Mouse (Mus musculus) forebrain, embryonic 13.5 days (tissue): ENCODE measurements at regions not wholly inside any gene's neighbourhood (a gene's known extent, or its start where the extent isn't known, plus 50 kb on each side); places are given as distances from the start of the nearest gene placed in this dataset.
A peak's percentile ranks its signal among the peaks of the same experiment; 100 is the strongest.
"Not testable (repeated sequence)": the region's sequence is repeated elsewhere in the genome, so short reads cannot be mapped to it uniquely, and the experiment has no call there.

Experiments used
- ATAC-seq: fragments of 200-750 bp; cut with Nextera tagmentation; 2 replicates; pipeline ENCODE4 v1.8.0; 2017
- H3K27ac ChIP-seq: fragments of 300-500 bp; sonication (generic); 2 replicates; pipeline ENCODE4 v1.5.1; 2015; ENCODE audit warnings: inconsistent platforms, mild to moderate bottlenecking, moderate library complexity
- H3K27me3 ChIP-seq: fragments of 300-500 bp; sonication (generic); 2 replicates; pipeline ENCODE4 v1.6.1; 2015; ENCODE audit warnings: mild to moderate bottlenecking, inconsistent platforms
- H3K36me3 ChIP-seq: fragments of 300-500 bp; sonication (generic); 2 replicates; pipeline ENCODE4 v1.6.1; 2015; ENCODE audit warnings: mild to moderate bottlenecking, inconsistent platforms; ENCODE audit not compliant: poor library complexity, severe bottlenecking
- H3K4me1 ChIP-seq: fragments of 300-500 bp; sonication (generic); 2 replicates; pipeline ENCODE4 v1.6.1; 2015; ENCODE audit warnings: inconsistent platforms
- H3K4me2 ChIP-seq: fragments of 300-500 bp; sonication (generic); 2 replicates; pipeline ENCODE4 v1.6.1; 2015; ENCODE audit warnings: inconsistent platforms, mild to moderate bottlenecking, moderate library complexity
- H3K4me3 ChIP-seq: fragments of 300-500 bp; sonication (generic); 2 replicates; pipeline ENCODE4 v1.5.1; 2015; ENCODE audit warnings: mild to moderate bottlenecking, inconsistent platforms
- H3K9ac ChIP-seq: fragments of 300-500 bp; sonication (generic); 2 replicates; pipeline ENCODE4 v1.6.1; 2015; ENCODE audit warnings: mild to moderate bottlenecking, inconsistent platforms
- H3K9me3 ChIP-seq: fragments of 300-500 bp; sonication (generic); replicated peaks from 2 replicates; pipeline ENCODE4 v1.6.1; 2016; ENCODE audit warnings: inconsistent platforms
- WGBS: fragments of 180-500 bp; shearing (Covaris S2); methylation state at CpG from one replicate; pipeline ENCODE4 v1.1.7; 2015; 5-methylcytosine and 5-hydroxymethylcytosine counted together

DNA sequence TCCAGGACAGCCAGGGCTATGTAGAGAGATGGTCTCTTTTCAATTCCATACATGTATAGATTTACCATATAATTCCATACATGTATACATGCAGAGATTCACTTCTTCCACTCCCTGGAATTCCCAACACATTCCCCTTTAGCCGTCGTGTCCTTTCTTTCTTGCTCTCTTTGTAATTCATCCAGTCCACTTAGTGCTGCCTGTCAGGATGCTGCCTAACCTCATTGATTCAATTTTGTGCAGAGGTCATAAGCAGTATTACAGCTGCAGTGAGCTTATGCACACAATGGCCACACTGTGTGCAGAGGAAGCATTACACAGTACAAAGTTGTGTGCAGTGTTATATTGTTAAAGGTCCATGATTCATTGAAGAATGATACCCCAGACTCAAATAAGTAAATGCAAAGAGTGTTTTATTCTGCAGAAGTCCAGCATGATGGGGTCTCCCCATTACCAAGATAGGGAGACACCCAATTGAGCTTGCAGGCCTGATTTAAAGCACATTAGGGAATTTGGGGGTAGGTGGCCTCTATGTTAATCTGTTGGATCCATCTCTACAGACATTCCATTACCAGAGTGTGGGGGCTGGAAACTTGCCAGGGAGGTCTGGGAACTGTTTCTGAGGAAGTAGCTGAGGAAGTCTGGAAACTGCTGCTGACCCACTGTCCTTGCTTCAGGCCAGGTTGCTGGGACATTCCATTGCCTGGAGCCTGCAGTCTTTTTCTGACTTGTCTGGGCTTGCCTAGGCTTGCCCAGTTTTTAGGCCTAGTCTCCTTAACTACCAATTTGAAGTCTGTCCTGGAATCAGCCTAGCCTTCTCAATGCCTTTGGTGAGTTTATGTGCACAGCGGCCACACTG, 72.8 kb downstream of the Fam161a start:
- Histone ChIP-seq H3K9me3 (no peaks in the 10 kb centered on the region), H3K4me1 (no peaks in the 10 kb centered on the region; the same call in 1 of the 2 replicates), H3K27me3 (no peaks in the 10 kb centered on the region), H3K4me3 (no peak overlapping the region), H3K27ac (no peak overlapping the region), H3K36me3 (no peaks in the 10 kb centered on the region), H3K4me2 (no peak overlapping the region), H3K9ac (no peak overlapping the region)
- 60% methylated on average over 3 of the region's 3 CpGs for WGBS
- no peak for ATAC-seq

DNA sequence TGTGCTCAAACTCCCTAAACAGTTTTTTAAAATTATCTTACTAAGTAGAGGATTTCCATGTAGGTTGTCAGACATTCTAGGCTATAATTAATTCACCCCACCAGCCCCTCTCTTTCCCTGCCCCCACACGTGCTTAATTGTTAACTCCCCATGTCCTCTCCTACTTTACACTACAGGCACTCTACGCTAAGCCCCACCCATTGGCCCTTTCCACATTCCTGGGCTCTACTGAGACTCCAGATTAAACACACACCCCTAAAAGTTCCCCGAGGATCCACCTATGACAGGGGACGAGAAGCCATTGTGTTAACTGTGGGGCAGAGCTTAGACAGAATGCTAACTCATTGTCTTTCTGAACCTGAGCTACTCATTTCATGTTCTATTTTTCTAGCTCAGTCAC, 74.3 kb downstream of the Fam161a start:
- no peaks in the 10 kb centered on the region for H3K36me3 ChIP-seq
- H3K4me1 ChIP-seq, result no peaks in the 10 kb centered on the region; the same call in 1 of the 2 replicates
- H3K4me3 ChIP-seq, result no peak overlapping the region
- no peak overlapping the region for H3K9ac ChIP-seq
- no peak overlapping the region for H3K4me2 ChIP-seq
- H3K9me3 ChIP-seq, result no peaks in the 10 kb centered on the region
- ATAC-seq, result no peak
- no peaks in the 10 kb centered on the region for H3K27me3 ChIP-seq
- WGBS, result 57% methylated on average over 4 of the region's 4 CpGs
- no peak overlapping the region for H3K27ac ChIP-seq

DNA sequence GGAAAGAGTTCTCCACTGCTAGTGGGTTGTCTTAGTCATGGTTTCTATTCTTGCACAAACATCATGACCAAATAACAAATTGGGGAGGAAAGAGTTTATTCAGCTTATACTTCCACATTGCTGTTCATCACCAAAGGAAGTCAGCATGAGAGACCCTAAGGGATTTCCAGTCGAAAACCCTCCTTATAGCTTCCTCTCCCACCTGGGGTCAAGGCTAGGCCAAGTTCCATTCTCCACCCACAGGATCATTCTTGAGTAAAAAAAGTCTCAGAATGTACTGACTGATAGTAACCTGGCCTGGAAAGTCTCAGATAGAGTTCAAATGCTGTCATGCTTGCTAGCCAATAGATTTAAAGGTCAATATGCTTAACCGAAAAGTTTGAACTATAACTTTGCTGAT, 76.5 kb downstream of the Fam161a start:
- 89% methylated on average over 2 of the region's 2 CpGs for WGBS
- not testable (repeated sequence) for H3K4me3 ChIP-seq, H3K27me3 ChIP-seq, ATAC-seq, H3K9ac ChIP-seq, H3K9me3 ChIP-seq, H3K36me3 ChIP-seq, H3K4me2 ChIP-seq, H3K4me1 ChIP-seq, H3K27ac ChIP-seq

DNA sequence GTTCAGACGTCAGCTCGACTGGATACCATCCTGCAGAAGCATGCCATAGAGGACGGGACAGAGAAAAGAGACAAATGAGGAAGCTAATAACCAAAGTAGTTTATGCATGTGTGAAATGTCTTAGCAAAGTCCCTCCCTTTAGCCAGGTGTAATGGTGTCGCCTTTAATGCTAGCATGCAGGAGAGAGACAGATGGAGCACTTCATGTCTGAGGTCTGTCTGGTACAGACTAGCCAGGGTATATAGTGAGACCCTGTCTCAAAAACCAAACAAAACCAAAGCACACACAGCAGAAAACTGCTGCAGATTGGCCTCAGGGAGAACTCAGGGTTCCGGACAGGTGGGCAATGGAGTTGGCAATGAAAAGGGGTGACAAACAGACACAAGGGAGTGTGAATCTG, 88.0 kb downstream of the Fam161a start:
- Histone ChIP-seq H3K4me3 (no peak overlapping the region), H3K9me3 (no peaks in the 10 kb centered on the region), H3K36me3 (no peaks in the 10 kb centered on the region), H3K4me1 (no peaks in the 10 kb centered on the region), H3K4me2 (no peak overlapping the region), H3K27ac (no peak overlapping the region), H3K9ac (no peak overlapping the region), H3K27me3 (no peaks in the 10 kb centered on the region)
- 86% methylated on average over 5 of the region's 5 CpGs for WGBS
- ATAC-seq, result no peak

DNA sequence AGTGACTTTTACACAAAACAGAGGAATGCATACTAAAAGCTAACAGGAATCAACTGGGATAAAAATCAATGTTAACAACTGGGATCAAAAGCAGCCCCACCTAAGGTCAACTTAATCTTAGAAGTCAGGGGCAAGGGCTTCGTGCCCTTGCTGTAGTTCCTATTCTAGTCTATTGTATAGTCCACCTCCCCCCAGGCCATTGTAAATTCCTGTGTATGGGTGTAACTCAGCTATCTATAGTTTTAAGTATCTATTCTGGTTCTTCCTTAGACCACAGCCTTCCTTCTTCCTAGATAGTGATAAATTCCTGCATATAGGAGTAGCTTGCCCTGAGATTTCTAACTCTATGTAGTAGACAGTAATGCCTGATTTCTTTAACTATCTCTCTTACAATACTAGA, 88.4 kb downstream of the Fam161a start:
- WGBS, result 36% methylated on average over 1 of the region's 1 CpGs
- ATAC-seq, H3K27me3 ChIP-seq: not testable (repeated sequence)

DNA sequence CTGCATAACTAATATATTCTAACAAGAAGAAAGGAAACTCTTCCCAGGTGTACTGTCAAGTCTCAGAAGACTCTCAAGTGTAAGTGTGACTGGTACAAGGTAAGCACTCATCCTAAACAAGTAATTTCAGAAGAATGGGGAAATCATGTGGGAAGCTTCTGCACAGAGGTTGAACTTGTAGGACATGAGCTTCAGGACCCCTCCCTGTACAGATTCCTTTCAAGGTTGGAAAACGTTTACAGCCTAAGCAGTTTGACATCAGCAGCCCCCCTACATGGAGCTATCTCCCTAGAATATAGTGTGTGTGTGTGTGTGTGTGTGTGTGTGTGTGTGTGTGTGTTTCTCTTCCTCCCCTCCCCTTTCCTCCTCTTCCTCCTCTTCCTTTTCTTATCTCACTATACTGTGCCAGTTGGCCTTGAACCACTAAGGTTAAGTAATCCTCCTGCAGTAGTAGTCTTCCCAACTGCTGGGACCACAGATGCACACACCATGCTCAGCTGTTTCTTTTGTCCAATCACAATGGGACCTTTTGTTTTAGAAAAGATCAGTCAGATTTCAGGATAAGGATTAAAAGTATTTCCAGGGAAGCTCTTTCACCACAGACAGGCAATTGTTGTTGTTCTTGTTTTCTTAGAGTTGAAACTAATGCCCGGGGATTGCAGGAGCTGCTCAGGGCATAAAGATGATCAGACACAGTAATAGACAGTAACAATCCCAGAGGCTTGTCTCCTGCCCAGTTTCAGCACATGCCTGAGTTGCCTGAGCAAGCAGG, 89.3 kb downstream of the Fam161a start:
- Histone ChIP-seq H3K4me3 (no peak overlapping the region), H3K9ac (no peak overlapping the region), H3K4me1 (no peaks in the 10 kb centered on the region), H3K9me3 (no peaks in the 10 kb centered on the region), H3K27me3 (no peaks in the 10 kb centered on the region), H3K36me3 (no peaks in the 10 kb centered on the region), H3K27ac (no peak overlapping the region), H3K4me2 (no peak overlapping the region)
- ATAC-seq, result no peak
- 53% methylated on average over 2 of the region's 2 CpGs for WGBS

More for the DNA sequence above, 88.4 kb downstream of the Fam161a start:
- H3K4me2 ChIP-seq, H3K9ac ChIP-seq, H3K9me3 ChIP-seq, H3K27ac ChIP-seq, H3K36me3 ChIP-seq, H3K4me3 ChIP-seq, H3K4me1 ChIP-seq: not testable (repeated sequence)

DNA sequence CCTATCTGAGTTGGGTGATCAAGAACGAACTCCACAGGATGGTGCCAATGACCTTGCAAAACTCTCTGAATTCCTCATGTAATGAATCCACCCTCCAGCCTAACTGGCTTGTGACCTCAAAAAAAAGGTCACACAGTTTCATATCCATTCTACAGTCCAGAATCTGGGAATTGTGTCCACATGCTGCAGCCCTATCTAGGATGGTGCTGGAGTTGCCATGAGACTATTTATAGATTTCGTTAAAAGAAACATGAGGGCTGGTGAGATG, 89.8 kb downstream of the Fam161a start:
- Histone ChIP-seq H3K4me1 (no peaks in the 10 kb centered on the region), H3K9ac (no peak overlapping the region), H3K4me2 (no peak overlapping the region), H3K27me3 (no peaks in the 10 kb centered on the region), H3K4me3 (no peak overlapping the region), H3K27ac (no peak overlapping the region), H3K9me3 (no peaks in the 10 kb centered on the region), H3K36me3 (no peaks in the 10 kb centered on the region)
- no peak for ATAC-seq
- WGBS, result 87% methylated on average over 2 of the region's 2 CpGs

DNA sequence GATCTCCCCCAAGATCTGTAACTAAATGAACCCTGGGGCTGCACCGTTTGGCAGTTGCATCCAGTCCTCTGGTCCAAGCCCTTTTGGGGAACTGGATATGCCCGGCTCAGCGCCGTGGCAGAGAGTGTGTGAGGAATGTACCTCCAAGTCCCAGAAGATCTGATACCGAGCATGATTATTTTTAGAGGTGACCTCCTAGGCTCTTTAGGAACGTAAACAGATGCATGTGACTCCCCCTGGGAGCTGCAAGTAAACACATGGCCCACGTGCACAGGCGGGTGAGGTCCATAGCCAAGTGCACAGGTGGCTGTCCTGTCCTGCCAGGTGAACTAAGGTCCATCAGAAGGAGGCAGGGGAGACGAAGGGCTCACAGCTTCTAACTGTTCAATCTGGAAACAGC, 107.3 kb downstream of the Fam161a start:
- Histone ChIP-seq H3K4me1 (no peaks in the 10 kb centered on the region), H3K9ac (no peak overlapping the region), H3K36me3 (no peaks in the 10 kb centered on the region), H3K4me3 (no peak overlapping the region), H3K4me2 (no peak overlapping the region), H3K27me3 (no peaks in the 10 kb centered on the region), H3K9me3 (peaks cover 17% of the 10 kb centered on the region), H3K27ac (no peak overlapping the region)
- WGBS, result 86% methylated on average over 9 of the region's 9 CpGs
- no peak for ATAC-seq

DNA sequence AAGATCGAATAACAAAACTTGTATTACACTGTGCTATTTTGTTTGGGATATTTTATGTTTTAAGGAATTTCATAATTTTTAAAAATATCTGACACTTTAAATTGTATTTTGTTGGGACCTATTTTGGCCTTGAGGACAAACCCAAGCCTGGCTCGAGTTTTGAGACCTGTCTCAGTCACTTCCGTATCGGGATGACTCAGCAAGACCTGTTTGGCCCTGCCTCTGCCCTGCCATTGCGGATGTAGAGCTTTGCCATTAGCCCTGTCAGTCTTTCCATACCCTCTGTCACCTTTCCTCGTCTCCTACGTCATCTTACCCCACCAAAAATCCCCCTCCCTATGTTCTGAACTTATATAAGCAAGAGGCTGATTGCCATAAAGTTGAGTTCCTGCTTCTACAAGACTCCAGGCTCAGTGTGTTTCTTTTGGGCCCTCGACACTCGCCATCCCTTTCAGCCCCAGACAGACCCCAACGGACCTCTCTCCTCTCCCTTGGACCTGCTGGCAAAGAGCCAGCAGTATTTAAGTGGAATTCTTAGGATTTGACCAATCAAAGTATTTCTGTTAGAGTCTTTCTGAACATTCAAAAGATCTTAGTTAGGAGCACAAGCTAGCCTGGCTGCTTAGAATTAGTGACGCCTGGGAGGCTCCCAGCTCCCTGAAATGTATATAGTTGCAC, 113.3 kb downstream of the Fam161a start:
- Histone ChIP-seq H3K4me3 (no peak overlapping the region), H3K4me2 (no peak overlapping the region), H3K4me1 (peaks cover 9% of the 10 kb centered on the region), H3K27ac (no peak overlapping the region), H3K27me3 (no peaks in the 10 kb centered on the region), H3K36me3 (no peaks in the 10 kb centered on the region), H3K9ac (no peak overlapping the region), H3K9me3 (no peaks in the 10 kb centered on the region)
- no peak for ATAC-seq
- 81% methylated on average over 11 of the region's 11 CpGs for WGBS

DNA sequence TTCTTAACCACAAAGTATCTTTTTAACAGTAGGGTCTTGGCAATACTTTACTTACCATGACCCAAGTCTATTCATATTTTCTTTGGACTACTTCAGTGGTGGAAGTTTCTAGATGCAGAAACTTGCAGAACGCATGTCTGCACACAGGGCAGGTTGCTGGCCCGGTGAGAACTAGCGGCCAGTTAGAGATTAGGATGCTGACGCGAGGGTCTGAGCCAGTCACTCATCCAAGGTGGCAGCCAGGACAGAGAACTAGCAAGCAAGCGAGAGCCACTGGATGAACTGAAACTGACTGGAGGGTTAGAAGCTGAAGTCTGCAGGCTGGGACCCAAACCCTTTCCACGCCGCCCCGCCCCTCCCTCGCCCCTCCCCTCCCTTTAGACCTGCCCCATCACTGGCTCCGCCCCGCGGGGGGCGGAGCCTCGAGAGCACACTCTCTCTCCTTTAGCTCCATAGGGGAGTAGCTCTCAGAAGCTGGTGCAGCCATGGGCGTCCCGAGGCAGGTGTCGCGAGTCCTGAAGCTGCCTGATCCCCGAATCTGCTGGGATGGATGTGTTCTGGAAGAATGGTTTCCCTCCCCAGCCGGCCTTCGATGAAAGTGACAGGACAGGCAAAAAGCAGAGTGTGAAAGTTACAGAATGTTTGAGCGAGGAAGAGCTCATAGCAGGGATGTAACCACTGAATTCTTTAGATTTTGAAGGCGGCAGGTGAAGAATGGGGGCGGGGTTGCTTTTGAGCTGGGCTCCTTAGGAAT, 117.0 kb downstream of the Fam161a start:
- Histone ChIP-seq H3K9me3 (no peaks in the 10 kb centered on the region), H3K27ac (no peak overlapping the region), H3K4me1 (peaks cover 9% of the 10 kb centered on the region), H3K9ac (peak overlapping the region; percentile 43), H3K4me2 (peak overlapping the region; percentile 68), H3K36me3 (no peaks in the 10 kb centered on the region), H3K4me3 (peak overlapping the region; percentile 38), H3K27me3 (no peaks in the 10 kb centered on the region)
- ATAC-seq, result peak; percentile 99
- WGBS, result 4% methylated on average over 23 of the region's 25 CpGs

DNA sequence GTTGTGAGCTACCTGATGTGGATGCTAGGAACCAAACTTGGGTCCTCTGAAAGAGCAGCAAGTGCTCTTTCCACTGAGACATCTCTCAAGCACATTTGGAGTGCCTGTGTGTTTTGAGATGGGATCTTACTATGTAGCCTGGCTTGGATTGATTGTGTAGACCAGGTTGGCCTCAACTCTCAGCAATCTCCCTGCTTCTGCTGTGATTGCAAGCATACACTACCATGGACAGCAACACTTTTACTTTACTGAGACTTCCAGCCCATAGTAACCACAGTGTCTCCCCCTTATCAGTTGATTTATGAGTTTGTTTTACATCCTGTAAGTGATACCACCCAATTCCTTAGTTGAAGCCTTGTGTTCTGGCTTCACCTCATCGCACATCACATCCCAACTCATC, 123.8 kb downstream of the Fam161a start:
- H3K27ac ChIP-seq, result no peak overlapping the region
- no peak overlapping the region for H3K9ac ChIP-seq
- no peaks in the 10 kb centered on the region for H3K36me3 ChIP-seq
- no peaks in the 10 kb centered on the region for H3K27me3 ChIP-seq
- ATAC-seq, result no peak
- WGBS, result 72% methylated on average over 1 of the region's 1 CpGs
- no peaks in the 10 kb centered on the region for H3K4me1 ChIP-seq
- no peak overlapping the region for H3K4me3 ChIP-seq
- H3K4me2 ChIP-seq, result no peak overlapping the region
- H3K9me3 ChIP-seq, result no peaks in the 10 kb centered on the region

DNA sequence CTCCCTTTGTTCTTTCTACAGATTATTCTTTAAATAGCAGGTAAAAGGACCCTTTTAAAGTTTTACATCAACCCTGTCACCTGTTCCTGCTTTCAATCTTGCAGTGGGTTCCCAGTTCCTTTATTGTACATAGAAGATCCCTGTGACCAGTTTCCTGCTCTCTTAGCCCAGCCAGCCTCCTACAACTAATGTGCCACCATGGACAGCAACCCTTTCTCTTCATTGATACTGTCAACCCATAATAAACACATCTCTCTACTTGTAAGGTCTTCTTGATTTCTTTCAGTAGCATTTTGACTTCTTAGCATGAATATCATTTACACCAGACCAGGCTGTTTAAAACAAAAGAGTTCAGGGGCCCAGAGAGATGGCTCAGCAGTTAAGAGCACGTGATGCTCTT, 124.2 kb upstream of the Xpo1 start:
- Histone ChIP-seq H3K4me2 (no peak overlapping the region), H3K4me1 (no peaks in the 10 kb centered on the region), H3K27ac (no peak overlapping the region), H3K27me3 (no peaks in the 10 kb centered on the region; the same call in 1 of the 2 replicates), H3K9me3 (no peaks in the 10 kb centered on the region), H3K9ac (no peak overlapping the region), H3K36me3 (no peaks in the 10 kb centered on the region), H3K4me3 (no peak overlapping the region)
- ATAC-seq, result no peak
- WGBS, result 74% methylated on average over 1 of the region's 1 CpGs
